Mouse (Mus musculus): ENCODE measurements around the gene Timeless. TPM values are rescaled to one million over a fixed set of nuclear protein-coding genes. Genes with fewer than 3 reads are reported as not detected.

Timeless gene
- polyA plus RNA-seq, 1 experiment from 2014 or later, result 63.1 TPM

- H3K36me3 ChIP-seq, result no peaks in the 10 kb centered on the region
- H3K4me1 ChIP-seq, result peaks cover 18% of the 10 kb centered on the region
- H3K9me3 ChIP-seq, result no peaks in the 10 kb centered on the region
- ATAC-seq (ENCODE audit: borderline replicate concordance, extremely low read depth, low FRiP score, low TSS enrichment), result no peak
- peaks cover 3% of the 10 kb centered on the region; the same call in 1 of the 2 replicates for H3K27me3 ChIP-seq
- H3K9ac ChIP-seq, result no peak overlapping the region
- H3K4me2 ChIP-seq, result no peak overlapping the region
- H3K27ac ChIP-seq, result no peak overlapping the region
- 77% methylated on average over 5 of the region's 5 CpGs for WGBS
- no peak overlapping the region for H3K4me3 ChIP-seq
Observed at GRCm38 (mm10) chr10:128214981-128215380, 16.9 kb upstream of the Timeless start.

- no peak for ATAC-seq (ENCODE audit: borderline replicate concordance, extremely low read depth, low FRiP score, low TSS enrichment)
- Histone ChIP-seq H3K4me1 (0 out of 2 replicates have a peak, but pooled peaks cover 2% of the 10 kb centered on the region), H3K4me2 (no peak overlapping the region), H3K4me3 (no peak overlapping the region), H3K9me3 (no peaks in the 10 kb centered on the region), H3K27me3 (peaks cover under 1% of the 10 kb centered on the region; the same call in 1 of the 2 replicates), H3K9ac (no peak overlapping the region), H3K36me3 (no peaks in the 10 kb centered on the region), H3K27ac (no peak overlapping the region)
- 90% methylated on average over 18 of the region's 18 CpGs for WGBS
Observed at GRCm38 (mm10) chr10:128218387-128219117, 13.3 kb upstream of the Timeless start.

- ATAC-seq (ENCODE audit: borderline replicate concordance, extremely low read depth, low FRiP score, low TSS enrichment), result no peak
- no peaks in the 10 kb centered on the region for H3K27me3 ChIP-seq
Observed at GRCm38 (mm10) chr10:128221533-128222286, 10.2 kb upstream of the Timeless start.

GRCm38 (mm10) chr10:128225064-128225463, 6.8 kb upstream of the Timeless start:
- 52% methylated on average over 5 of the region's 5 CpGs for WGBS
- 0 out of 2 replicates have a peak, but pooled peaks cover 2% of the 10 kb centered on the region for H3K4me1 ChIP-seq
- no peaks in the 10 kb centered on the region for H3K9me3 ChIP-seq
- H3K9ac ChIP-seq, result no peak overlapping the region
- H3K27me3 ChIP-seq, result no peaks in the 10 kb centered on the region
- no peaks in the 10 kb centered on the region for H3K36me3 ChIP-seq
- ATAC-seq (ENCODE audit: borderline replicate concordance, extremely low read depth, low FRiP score, low TSS enrichment), result no peak
- no peak overlapping the region for H3K4me3 ChIP-seq
- H3K27ac ChIP-seq, result no peak overlapping the region
- no peak overlapping the region for H3K4me2 ChIP-seq

More at GRCm38 (mm10) chr10:128221533-128222286, 10.2 kb upstream of the Timeless start:
- Histone ChIP-seq H3K4me3 (no peak overlapping the region), H3K27ac (no peak overlapping the region), H3K9me3 (no peaks in the 10 kb centered on the region), H3K4me1 (0 out of 2 replicates have a peak, but pooled peaks cover 2% of the 10 kb centered on the region), H3K9ac (no peak overlapping the region), H3K4me2 (no peak overlapping the region), H3K36me3 (no peaks in the 10 kb centered on the region)
- WGBS, result 52% methylated on average over 16 of the region's 16 CpGs

GRCm38 (mm10) chr10:128225538-128225937, 6.3 kb upstream of the Timeless start, which contains the start of gene Mip:
Gene Mip (plus strand): TSS chr10:128225838.
- H3K27me3 ChIP-seq, result no peaks in the 10 kb centered on the region
- no peak within 1 kb of the TSS for H3K4me2 ChIP-seq
- no peak; the same call in 1 of the 2 replicates for ATAC-seq (ENCODE audit: borderline replicate concordance, extremely low read depth, low FRiP score, low TSS enrichment)
- H3K4me3 ChIP-seq, result no peak within 1 kb of the TSS
- no peaks in the 10 kb centered on the region for H3K9me3 ChIP-seq
- H3K4me1 ChIP-seq, result 0 out of 2 replicates have a peak, but pooled peaks cover 2% of the 10 kb centered on the region
- no peaks in the 10 kb centered on the region for H3K36me3 ChIP-seq
- H3K27ac ChIP-seq, result no peak within 1 kb of the TSS
- no peak within 1 kb of the TSS for H3K9ac ChIP-seq
- WGBS, result 54% methylated on average over 4 of the region's 4 CpGs

- Histone ChIP-seq H3K9ac (no peak overlapping the region), H3K36me3 (no peaks in the 10 kb centered on the region), H3K27me3 (no peaks in the 10 kb centered on the region), H3K27ac (no peak overlapping the region), H3K4me2 (no peak overlapping the region), H3K9me3 (no peaks in the 10 kb centered on the region), H3K4me3 (no peak overlapping the region), H3K4me1 (peaks cover 7% of the 10 kb centered on the region)
- 68% methylated on average over 9 of the region's 9 CpGs for WGBS
- ATAC-seq (ENCODE audit: borderline replicate concordance, extremely low read depth, low FRiP score, low TSS enrichment), result no peak
Observed at GRCm38 (mm10) chr10:128227592-128227991, 4.3 kb upstream of the Timeless start.

GRCm38 (mm10) chr10:128228009-128228408, 3.9 kb upstream of the Timeless start:
- Histone ChIP-seq H3K4me2 (no peak overlapping the region), H3K4me3 (no peak overlapping the region), H3K36me3 (no peaks in the 10 kb centered on the region), H3K27me3 (no peaks in the 10 kb centered on the region), H3K9me3 (no peaks in the 10 kb centered on the region), H3K4me1 (peaks cover 10% of the 10 kb centered on the region), H3K9ac (no peak overlapping the region), H3K27ac (no peak overlapping the region)
- ATAC-seq (ENCODE audit: borderline replicate concordance, extremely low read depth, low FRiP score, low TSS enrichment), result no peak
- WGBS, result 86% methylated on average over 8 of the region's 8 CpGs

- Histone ChIP-seq H3K9me3 (no peaks in the 10 kb centered on the region), H3K36me3 (0 out of 2 replicates have a peak, but pooled peaks cover 3% of the 10 kb centered on the region), H3K4me2 (no peak overlapping the region), H3K27ac (no peak overlapping the region), H3K27me3 (no peaks in the 10 kb centered on the region), H3K9ac (no peak overlapping the region), H3K4me1 (peaks cover 14% of the 10 kb centered on the region), H3K4me3 (no peak overlapping the region)
- no peak for ATAC-seq (ENCODE audit: borderline replicate concordance, extremely low read depth, low FRiP score, low TSS enrichment)
- 72% methylated on average over 12 of the region's 12 CpGs for WGBS
Observed at GRCm38 (mm10) chr10:128230582-128230981, 1.3 kb upstream of the Timeless start.

GRCm38 (mm10) chr10:128231146-128231545, 719 bp upstream of the Timeless start:
- Histone ChIP-seq H3K36me3 (0 out of 2 replicates have a peak, but pooled peaks cover 3% of the 10 kb centered on the region), H3K27me3 (no peaks in the 10 kb centered on the region), H3K4me3 (peak overlapping the region; percentile 69), H3K4me1 (peaks cover 14% of the 10 kb centered on the region), H3K9me3 (no peaks in the 10 kb centered on the region), H3K27ac (peak overlapping the region; percentile 96), H3K4me2 (peak overlapping the region; percentile 64), H3K9ac (peak overlapping the region; percentile 69; the same call in 1 of the 2 replicates)
- ATAC-seq (ENCODE audit: borderline replicate concordance, extremely low read depth, low FRiP score, low TSS enrichment), result no peak
- 9% methylated on average over 5 of the region's 5 CpGs for WGBS

GRCm38 (mm10) chr10:128232420-128232985, 638 bp downstream of the Timeless start:
- Histone ChIP-seq H3K36me3 (0 out of 2 replicates have a peak, but pooled peaks cover 3% of the 10 kb centered on the region), H3K9me3 (no peaks in the 10 kb centered on the region), H3K27ac (peak overlapping the region; percentile 96), H3K27me3 (no peaks in the 10 kb centered on the region), H3K4me1 (peaks cover 14% of the 10 kb centered on the region), H3K4me2 (peak overlapping the region; percentile 64), H3K9ac (peak overlapping the region; percentile 69), H3K4me3 (peak overlapping the region; percentile 69)
- WGBS, result under 1% methylated on average over 14 of the region's 14 CpGs
- peak; percentile 41; the same call in 1 of the 2 replicates for ATAC-seq (ENCODE audit: borderline replicate concordance, extremely low read depth, low FRiP score, low TSS enrichment)

GRCm38 (mm10) chr10:128236321-128236720, 4.5 kb downstream of the Timeless start:
- Histone ChIP-seq H3K27ac (no peak overlapping the region), H3K27me3 (no peaks in the 10 kb centered on the region), H3K36me3 (peaks cover 21% of the 10 kb centered on the region), H3K4me2 (no peak overlapping the region), H3K4me3 (no peak overlapping the region), H3K9ac (no peak overlapping the region), H3K9me3 (no peaks in the 10 kb centered on the region), H3K4me1 (peaks cover 8% of the 10 kb centered on the region)
- no peak for ATAC-seq (ENCODE audit: borderline replicate concordance, extremely low read depth, low FRiP score, low TSS enrichment)
- 71% methylated on average over 4 of the region's 4 CpGs for WGBS

Measured in lung, embryonic 15.5 days (tissue).